Comparison of ENCODE assay signal across 8 mouse cellular contexts in genomic region chr2:91101124-91101740, GRCm38 (mm10). TPM values are rescaled to one million over a fixed set of nuclear protein-coding genes. Genes with fewer than 3 reads are reported as not detected.
A peak's percentile ranks its signal among the peaks of the same experiment; 100 is the strongest.
DNase-seq lines count a peak whose midpoint lies in the region; ATAC-seq and TF ChIP-seq lines count a peak whose summit lies in the region.

No protein-coding gene starts in this region.

- H3K27ac ChIP-seq in gastrocnemius, adult 2 months = peak overlapping the region; percentile 75
- no peak overlapping the region for H3K27ac ChIP-seq in hindbrain, postnatal 0 days
- peak overlapping the region; percentile 22; the same call in 1 of the 2 replicates for H3K27ac ChIP-seq in macrophage

- peak; percentile 96 for TF ChIP-seq CTCF in gastrocnemius, adult 2 months (IDR thresholded peaks at IDR 0.05)
- peak; percentile 96 for TF ChIP-seq CTCF in hindbrain, postnatal 0 days (IDR thresholded peaks at IDR 0.05; ENCODE audit: low read depth)

- no peaks in the 10 kb centered on the region for H3K9me3 ChIP-seq in hindbrain, postnatal 0 days (ENCODE audit: low read length)

- no peaks in the 10 kb centered on the region for H3K4me1 ChIP-seq in hindbrain, postnatal 0 days (ENCODE audit: insufficient read depth, low read length)

- H3K36me3 ChIP-seq in hindbrain, postnatal 0 days (ENCODE audit: insufficient read depth, low read length) = no peaks in the 10 kb centered on the region
- peaks cover 66% of the 10 kb centered on the region for H3K36me3 ChIP-seq in macrophage (ENCODE audit: inconsistent target)

- H3K79me2 ChIP-seq in macrophage (ENCODE audit: inconsistent target) = peaks cover 100% of the 10 kb centered on the region

- no peak overlapping the region for H3K4me3 ChIP-seq in gastrocnemius, adult 2 months
- H3K4me3 ChIP-seq in hindbrain, postnatal 0 days (ENCODE audit: low read length) = no peak overlapping the region
- no peak overlapping the region for H3K4me3 ChIP-seq in macrophage (ENCODE audit: inconsistent target)

- 12% methylated on average over 7 of the region's 7 CpGs for WGBS in hindbrain, postnatal 0 days
- WGBS in macrophage (ENCODE audit: missing documents) = 9% methylated on average over 7 of the region's 7 CpGs

- ATAC-seq in hindbrain, postnatal 0 days = peak; percentile 89

- H3K9ac ChIP-seq in hindbrain, postnatal 0 days (replicated peaks; ENCODE audit: low read length) = no peak overlapping the region

- peak; percentile 53 for DNase-seq in WW6 (ENCODE audit: low read depth, low spot score)
- peak; percentile 87 to 93 for DNase-seq in cerebellum, postnatal 4 days (ENCODE audit: low spot score in 2 of 2)
- peak; percentile 94 for DNase-seq in gastrocnemius, adult 2 months
- DNase-seq in hindbrain, postnatal 0 days (ENCODE audit: low spot score) = peak; percentile 95
- DNase-seq in left cerebral cortex, adult 18-20 months (ENCODE audit: low spot score in 2 of 2) = peak; percentile 93 to 98
- peak; percentile 88 for DNase-seq in right cerebral cortex, adult 18-20 months
- peak; percentile 68 for DNase-seq in urinary bladder, adult 2 months (ENCODE audit: low spot score)

- no peak overlapping the region for H3K4me2 ChIP-seq in hindbrain, postnatal 0 days (ENCODE audit: low read depth, low read length)

- H3K27me3 ChIP-seq in hindbrain, postnatal 0 days (ENCODE audit: insufficient read depth, low read length) = no peaks in the 10 kb centered on the region

- intact Hi-C loops in gastrocnemius, adult 2 months (cut with DNase I) = loop anchor here (1.0 to 2.0 kb wide), 2 partner anchors 31 to 234 kb away; partner anchors contain the start of gene Slc39a13

RNA-seq across cellular contexts. Expression of gene Mybpc3, which starts 16.7 kb away (rescaled TPM):
- total RNA-seq in gastrocnemius, adult 2 months (2021) = under 1 TPM in 1 of 2 experiments, not detected in 1; 0.06 TPM
- total RNA-seq in hindbrain, postnatal 0 days (2014; rRNA removed) = 0.25 and 0.37 TPM in 2 replicates
- polyA plus RNA-seq in hindbrain, postnatal 0 days (2015; fragmentation: Nextera tagmentation; extraction: Ambion mirVana) = 0.13 and 0.23 TPM in 2 replicates
- total RNA-seq in left cerebral cortex, adult 18-20 months (2021) = under 1 TPM; 0.12 TPM
- 10 to 100 TPM in 7 of 26 experiments, 1 to 10 TPM in 19; 1.3 to 19.5 (median 6.7) TPM for total RNA-seq in macrophage (2018; cell fraction: chromatin; rRNA removed)
- total RNA-seq in macrophage (2018; cell fraction: cytosol; rRNA removed) = under 1 TPM; 0.04 to 0.37 (median 0.15) TPM
- 10 to 100 TPM in 1 of 26 experiments, 1 to 10 TPM in 23, under 1 TPM in 2; 0.69 to 13.1 (median 3.3) TPM for total RNA-seq in macrophage (2018; cell fraction: nucleus; rRNA removed)
- 0.09 to 0.11 TPM in 2 of 3 replicates, not detected in the other for polyA plus RNA-seq in macrophage (2018)
- 0.04 TPM in 2 replicates for polyA plus RNA-seq in urinary bladder, adult 2 months (2012; rRNA removed)

RNA-seq across cellular contexts. Expression of gene Spi1, which starts 19.0 kb away (rescaled TPM):
- 1 to 10 TPM in 1 of 2 experiments, under 1 TPM in 1; 0.87 to 1.2 TPM for total RNA-seq in gastrocnemius, adult 2 months (2021)
- total RNA-seq in hindbrain, postnatal 0 days (2014; rRNA removed) = 3.0 and 8.5 TPM in 2 replicates
- polyA plus RNA-seq in hindbrain, postnatal 0 days (2015; fragmentation: Nextera tagmentation; extraction: Ambion mirVana) = 4.5 and 4.9 TPM in 2 replicates
- 1 to 10 TPM; 3.2 to 3.6 TPM for total RNA-seq in left cerebral cortex, adult 18-20 months (2021)
- 100 to 1,000 TPM in 21 of 26 experiments, 10 to 100 TPM in 5; 72.3 to 238 (median 156) TPM for total RNA-seq in macrophage (2018; cell fraction: chromatin; rRNA removed)
- total RNA-seq in macrophage (2018; cell fraction: cytosol; rRNA removed) = 100 to 1,000 TPM; 241 to 433 (median 325) TPM
- 100 to 1,000 TPM; 111 to 275 (median 166) TPM for total RNA-seq in macrophage (2018; cell fraction: nucleus; rRNA removed)
- 298 to 440 TPM (median 373 TPM) in 3 replicates for polyA plus RNA-seq in macrophage (2018)
- polyA plus RNA-seq in urinary bladder, adult 2 months (2012; rRNA removed) = 17.7 and 21.0 TPM in 2 replicates

RNA-seq across cellular contexts. Expression of gene Slc39a13, which starts 31.0 kb away (rescaled TPM):
- 10 to 100 TPM; 18.7 to 22.0 TPM for total RNA-seq in gastrocnemius, adult 2 months (2021)
- 37.1 and 42.7 TPM in 2 replicates for total RNA-seq in hindbrain, postnatal 0 days (2014; rRNA removed)
- 22.6 and 24.4 TPM in 2 replicates for polyA plus RNA-seq in hindbrain, postnatal 0 days (2015; fragmentation: Nextera tagmentation; extraction: Ambion mirVana)
- total RNA-seq in left cerebral cortex, adult 18-20 months (2021) = 10 to 100 TPM; 26.8 to 31.8 TPM
- total RNA-seq in macrophage (2018; cell fraction: chromatin; rRNA removed) = 100 to 1,000 TPM in 15 of 26 experiments, 10 to 100 TPM in 11; 69.4 to 316 (median 143) TPM
- 10 to 100 TPM; 14.7 to 47.5 (median 21.7) TPM for total RNA-seq in macrophage (2018; cell fraction: cytosol; rRNA removed)
- total RNA-seq in macrophage (2018; cell fraction: nucleus; rRNA removed) = 100 to 1,000 TPM in 11 of 26 experiments, 10 to 100 TPM in 15; 53.4 to 149 (median 91.2) TPM
- polyA plus RNA-seq in macrophage (2018) = 19.8 to 23.0 TPM (median 21.8 TPM) in 3 replicates
- polyA plus RNA-seq in urinary bladder, adult 2 months (2012; rRNA removed) = 63.7 and 87.4 TPM in 2 replicates

RNA-seq across cellular contexts. Expression of gene Psmc3, which starts 47.4 kb away (rescaled TPM):
- 100 to 1,000 TPM; 226 to 256 TPM for total RNA-seq in gastrocnemius, adult 2 months (2021)
- 154 and 160 TPM in 2 replicates for total RNA-seq in hindbrain, postnatal 0 days (2014; rRNA removed)
- polyA plus RNA-seq in hindbrain, postnatal 0 days (2015; fragmentation: Nextera tagmentation; extraction: Ambion mirVana) = 249 and 261 TPM in 2 replicates
- 100 to 1,000 TPM; 210 to 211 TPM for total RNA-seq in left cerebral cortex, adult 18-20 months (2021)
- total RNA-seq in macrophage (2018; cell fraction: chromatin; rRNA removed) = 100 to 1,000 TPM in 7 of 26 experiments, 10 to 100 TPM in 19; 25.0 to 117 (median 78.2) TPM
- total RNA-seq in macrophage (2018; cell fraction: cytosol; rRNA removed) = 100 to 1,000 TPM; 117 to 186 (median 143) TPM
- 100 to 1,000 TPM in 6 of 26 experiments, 10 to 100 TPM in 20; 39.9 to 113 (median 78.9) TPM for total RNA-seq in macrophage (2018; cell fraction: nucleus; rRNA removed)
- 149 to 321 TPM (median 192 TPM) in 3 replicates for polyA plus RNA-seq in macrophage (2018)
- 166 and 178 TPM in 2 replicates for polyA plus RNA-seq in urinary bladder, adult 2 months (2012; rRNA removed)
